Mouse (Mus musculus) brain, embryonic 14.5 days (tissue): ENCODE results near the gene Tas1r3. TPM values are rescaled to one million over a fixed set of nuclear protein-coding genes. Genes with fewer than 3 reads are reported as not detected.
A peak's percentile ranks its signal among the peaks of the same experiment; 100 is the strongest.

Experiments used
- DNase-seq: peaks from one replicate; pipeline ENCODE4 v3.0.0-alpha.2; 2011; ENCODE audit warnings: low read depth
- CTCF ChIP-seq: fragments of 200-500 bp; IDR thresholded peaks from 2 replicates; pipeline ENCODE4 v1.5.1; 2012; ENCODE audit warnings: inconsistent platforms, mild to moderate bottlenecking, moderate library complexity, borderline replicate concordance; ENCODE audit not compliant: insufficient read depth, insufficient read length; ENCODE audit errors: extremely low read depth
- POLR2A ChIP-seq: fragments of 200-500 bp; IDR thresholded peaks from 2 replicates; pipeline ENCODE4 v1.6.1; 2012; ENCODE audit warnings: mild to moderate bottlenecking, inconsistent platforms, borderline replicate concordance; ENCODE audit not compliant: poor library complexity, insufficient read depth, insufficient read length, severe bottlenecking; ENCODE audit errors: extremely low read depth
- polyA plus RNA-seq: library from polyadenylated mRNA; depleted of rRNA; stranded (reverse); fragments of >200 nt; gene quantifications from 2 replicates; pipeline ENCODE4 v1.2.3, GENCODE M21; 2012

Tas1r3 gene
- polyA plus RNA-seq, 1 experiment, result 0.83 TPM

- TF ChIP-seq POLR2A (no peak), CTCF (no peak)
- DNase-seq, result no peak
These were observed 23.2 kb upstream of the Tas1r3 start for GRCm38 (mm10) chr4:155886330-155886729.

GRCm38 (mm10) chr4:155883587-155883986 lies 20.4 kb upstream of the Tas1r3 start:
- DNase-seq, result no peak
- TF ChIP-seq CTCF (no peak), POLR2A (no peak)

- no peak for TF ChIP-seq POLR2A
- no peak for TF ChIP-seq CTCF
- DNase-seq, result no peak
These were observed 8.2 kb upstream of the Tas1r3 start for GRCm38 (mm10) chr4:155871404-155871803.

- DNase-seq, result peak; percentile 98
- TF ChIP-seq POLR2A (peak; percentile 97), CTCF (no peak)
These were observed 6.3 kb upstream of the Tas1r3 start, which contains the start of the genes Cptp and Ints11 for GRCm38 (mm10) chr4:155869317-155870033. Gene Cptp, minus strand, starts transcription at chr4:155869440. Gene Ints11, plus strand, starts transcription at chr4:155869546.

GRCm38 (mm10) chr4:155868614-155869298 lies 5.6 kb upstream of the Tas1r3 start:
- TF ChIP-seq CTCF (no peak), POLR2A (no peak)
- no peak for DNase-seq

GRCm38 (mm10) chr4:155861787-155862186 lies 1.4 kb downstream of the Tas1r3 start:
- DNase-seq, result no peak
- TF ChIP-seq CTCF (no peak), POLR2A (no peak)

GRCm38 (mm10) chr4:155859318-155859717 lies 3.8 kb downstream of the Tas1r3 start:
- DNase-seq, result peak; percentile 46
- TF ChIP-seq POLR2A (no peak), CTCF (no peak)

- no peak for TF ChIP-seq POLR2A
- no peak for DNase-seq
These were observed 6.3 kb downstream of the Tas1r3 start for GRCm38 (mm10) chr4:155856881-155857280.

GRCm38 (mm10) chr4:155856071-155856470 lies 7.1 kb downstream of the Tas1r3 start:
- DNase-seq, result no peak
- TF ChIP-seq CTCF, result no peak
- no peak for TF ChIP-seq POLR2A

- DNase-seq, result no peak
- no peak for TF ChIP-seq POLR2A
- no peak for TF ChIP-seq CTCF
These were observed 8.2 kb downstream of the Tas1r3 start for GRCm38 (mm10) chr4:155854991-155855390.

GRCm38 (mm10) chr4:155853421-155853820 lies 9.7 kb downstream of the Tas1r3 start:
- no peak for DNase-seq
- TF ChIP-seq POLR2A, result no peak
- no peak for TF ChIP-seq CTCF

- no peak for TF ChIP-seq CTCF
- TF ChIP-seq POLR2A, result no peak
- DNase-seq, result no peak
These were observed 11.2 kb downstream of the Tas1r3 start for GRCm38 (mm10) chr4:155851951-155852411.

- no peak for TF ChIP-seq POLR2A
- no peak for TF ChIP-seq CTCF
- no peak for DNase-seq
These were observed 11.8 kb downstream of the Tas1r3 start for GRCm38 (mm10) chr4:155851368-155851767.
